Mouse (Mus musculus) forebrain, postnatal 0 days (tissue): ENCODE measurements around the gene Spata18. TPM values are rescaled to one million over a fixed set of nuclear protein-coding genes. Genes with fewer than 3 reads are reported as not detected.

ENCODE experiments used
- ATAC-seq: fragments of 200-750 bp; cut with Nextera tagmentation; 2 replicates; pipeline ENCODE4 v1.8.0; 2017; ENCODE audit warnings: mild to moderate bottlenecking, moderate library complexity
- DNase-seq: peaks from one replicate; pipeline ENCODE4 v3.0.0-alpha.2; 2015
- H3K27ac ChIP-seq: fragments of 300-500 bp; sonication (generic); 2 replicates; pipeline ENCODE4 v1.5.1; 2014; ENCODE audit warnings: low read depth, mild to moderate bottlenecking, antibody characterized with exemption, low read length, moderate library complexity, mixed read lengths
- H3K27me3 ChIP-seq: fragments of 300-500 bp; sonication (generic); 2 replicates; pipeline ENCODE4 v1.6.1; 2014; ENCODE audit warnings: mild to moderate bottlenecking, low read length, mixed read lengths; ENCODE audit not compliant: insufficient read depth
- H3K36me3 ChIP-seq: fragments of 300-500 bp; sonication (generic); 2 replicates; pipeline ENCODE4 v1.6.1; 2014; ENCODE audit warnings: mild to moderate bottlenecking, moderate library complexity; ENCODE audit not compliant: insufficient read depth
- H3K4me1 ChIP-seq: fragments of 300-500 bp; sonication (generic); 2 replicates; pipeline ENCODE4 v1.6.1; 2014; ENCODE audit warnings: antibody characterized with exemption; ENCODE audit not compliant: insufficient read depth
- H3K4me2 ChIP-seq: fragments of 300-500 bp; sonication (generic); 2 replicates; pipeline ENCODE4 v1.6.1; 2014; ENCODE audit warnings: low read depth, mild to moderate bottlenecking, moderate library complexity
- H3K4me3 ChIP-seq: fragments of 300-500 bp; sonication (generic); 2 replicates; pipeline ENCODE4 v1.5.1; 2014; ENCODE audit warnings: low read depth, low read length, mixed read lengths
- H3K9ac ChIP-seq: fragments of 300-500 bp; sonication (generic); 2 replicates; pipeline ENCODE4 v1.6.1; 2014; ENCODE audit warnings: mild to moderate bottlenecking
- H3K9me3 ChIP-seq: fragments of 300-500 bp; sonication (generic); 2 replicates; pipeline ENCODE4 v1.6.1; 2016; ENCODE audit warnings: low read length
- CTCF ChIP-seq: sonication (generic); IDR thresholded peaks from 2 replicates; pipeline ENCODE4 v1.5.1; 2016; ENCODE audit warnings: antibody characterized with exemption, control low read depth, low read depth
- WGBS: fragments of 180-500 bp; shearing (Covaris S2); extraction: QIAGEN DNeasy Blood & Tissue Kit; methylation state at CpG from one replicate; pipeline ENCODE4 v1.1.7; 2014; 5-methylcytosine and 5-hydroxymethylcytosine counted together
- polyA plus RNA-seq: library from polyadenylated mRNA; unstranded; fragments of >200 nt; fragmentation: Nextera tagmentation; extraction: Ambion mirVana; gene quantifications from 2 replicates; pipeline ENCODE4 v1.2.1, GENCODE M21; 2015
- total RNA-seq: library from RNA; depleted of rRNA; stranded (reverse); fragments of >200 nt; gene quantifications from 2 replicates; pipeline ENCODE4 v1.2.3, GENCODE M21; 2014

Gene Spata18
- total and polyA plus RNA-seq, 2 experiments from 2014 or later = 2.2 to 2.6 TPM

GRCm38 (mm10) chr5:73632291-73632690 is 18.9 kb upstream of the Spata18 start, which contains the start of gene Lrrc66:
Lrrc66 (minus strand) TSS chr5:73632526.
- no peak within 1 kb of the TSS for H3K27ac ChIP-seq

GRCm38 (mm10) chr5:73633141-73633540 is 18.0 kb upstream of the Spata18 start:
- 52% methylated on average over 8 of the region's 8 CpGs for WGBS
- Histone ChIP-seq H3K36me3 (peaks cover 23% of the 10 kb centered on the region), H3K4me1 (no peaks in the 10 kb centered on the region), H3K27me3 (no peaks in the 10 kb centered on the region), H3K27ac (no peak overlapping the region), H3K4me3 (no peak overlapping the region), H3K9ac (no peak overlapping the region), H3K4me2 (no peak overlapping the region), H3K9me3 (no peaks in the 10 kb centered on the region)
- DNase-seq = peak; percentile 83
- peak; percentile 90 for TF ChIP-seq CTCF
- ATAC-seq = peak; percentile 33; the same call in 1 of the 2 replicates

More at GRCm38 (mm10) chr5:73632291-73632690, 18.9 kb upstream of the Spata18 start, which contains the start of gene Lrrc66:
- no peak for TF ChIP-seq CTCF
- no peaks in the 10 kb centered on the region for H3K27me3 ChIP-seq
- no peaks in the 10 kb centered on the region for H3K4me1 ChIP-seq
- 76% methylated on average over 8 of the region's 8 CpGs for WGBS
- H3K4me3 ChIP-seq = no peak within 1 kb of the TSS
- ATAC-seq (no peak), DNase-seq (no peak)
- H3K36me3 ChIP-seq = peaks cover 23% of the 10 kb centered on the region
- no peak within 1 kb of the TSS for H3K9ac ChIP-seq
- H3K4me2 ChIP-seq = no peak within 1 kb of the TSS
- no peaks in the 10 kb centered on the region for H3K9me3 ChIP-seq

- H3K36me3 ChIP-seq = peaks cover 35% of the 10 kb centered on the region
- peak; percentile 91 for ATAC-seq
- H3K9me3 ChIP-seq = no peaks in the 10 kb centered on the region
- peak overlapping the region; percentile 47 for H3K9ac ChIP-seq
- 34% methylated on average over 8 of the region's 8 CpGs for WGBS
- peak; percentile 71 for TF ChIP-seq CTCF
- peak; percentile 82 for DNase-seq
- H3K4me3 ChIP-seq = no peak overlapping the region
- no peaks in the 10 kb centered on the region for H3K27me3 ChIP-seq
- H3K27ac ChIP-seq = peak overlapping the region; percentile 82
- H3K4me2 ChIP-seq = no peak overlapping the region
- no peaks in the 10 kb centered on the region for H3K4me1 ChIP-seq
Measured at GRCm38 (mm10) chr5:73637337-73638107, 13.7 kb upstream of the Spata18 start.

GRCm38 (mm10) chr5:73641058-73641457 is 10.1 kb upstream of the Spata18 start:
- ATAC-seq = no peak
- DNase-seq = no peak
- no peak overlapping the region for H3K4me2 ChIP-seq
- H3K27ac ChIP-seq = no peak overlapping the region
- no peaks in the 10 kb centered on the region for H3K9me3 ChIP-seq
- H3K4me3 ChIP-seq = no peak overlapping the region
- WGBS = 71% methylated on average over 3 of the region's 3 CpGs
- no peaks in the 10 kb centered on the region for H3K27me3 ChIP-seq
- no peaks in the 10 kb centered on the region for H3K4me1 ChIP-seq
- no peak overlapping the region for H3K9ac ChIP-seq
- no peak for TF ChIP-seq CTCF
- H3K36me3 ChIP-seq = peaks cover 18% of the 10 kb centered on the region

- no peaks in the 10 kb centered on the region for H3K27me3 ChIP-seq
- no peaks in the 10 kb centered on the region for H3K9me3 ChIP-seq
- ATAC-seq (no peak), DNase-seq (no peak)
- H3K9ac ChIP-seq = no peak overlapping the region
- H3K27ac ChIP-seq = no peak overlapping the region
- TF ChIP-seq CTCF = peak; percentile 72
- no peak overlapping the region for H3K4me3 ChIP-seq
- 0 out of 2 replicates have a peak, but pooled peaks cover 8% of the 10 kb centered on the region for H3K4me1 ChIP-seq
- WGBS = 85% methylated on average over 4 of the region's 4 CpGs
- H3K4me2 ChIP-seq = no peak overlapping the region
- H3K36me3 ChIP-seq = peaks cover 16% of the 10 kb centered on the region
Measured at GRCm38 (mm10) chr5:73642091-73642490, 9.1 kb upstream of the Spata18 start.

GRCm38 (mm10) chr5:73647261-73647900 is 3.8 kb upstream of the Spata18 start, which contains the start of gene Sgcb:
Sgcb (minus strand) TSS chr5:73647790.
- no peaks in the 10 kb centered on the region for H3K9me3 ChIP-seq
- H3K36me3 ChIP-seq = peaks cover 3% of the 10 kb centered on the region; the same call in 1 of the 2 replicates
- H3K9ac ChIP-seq = peak within 1 kb of the TSS; percentile 90
- ATAC-seq (peak; percentile 84), DNase-seq (peak; percentile 81)
- peaks cover 31% of the 10 kb centered on the region for H3K27me3 ChIP-seq
- peak within 1 kb of the TSS; percentile 82 for H3K4me3 ChIP-seq
- TF ChIP-seq CTCF = no peak
- H3K4me2 ChIP-seq = peak within 1 kb of the TSS; percentile 86
- under 1% methylated on average over 59 of the region's 62 CpGs for WGBS
- H3K27ac ChIP-seq = 0 out of 2 replicates have a peak within 1 kb of the TSS, but pooled peaks have one; percentile 46
- H3K4me1 ChIP-seq = peaks cover 19% of the 10 kb centered on the region
